Mouse (Mus musculus) ES-Bruce4 (cell line): ENCODE results near the gene Gsto2.

Experiments used
- CTCF ChIP-seq: IDR thresholded peaks from one replicate; pipeline ENCODE4 v1.8.1; 2011; ENCODE audit warnings: low read depth, low read length
- EP300 ChIP-seq: IDR thresholded peaks from 2 replicates; pipeline ENCODE4 v1.6.1; 2011; ENCODE audit warnings: low read depth, low read length; ENCODE audit not compliant: insufficient read depth
- POLR2A ChIP-seq: IDR thresholded peaks from one replicate; pipeline ENCODE4 v1.8.1; 2011; ENCODE audit warnings: low read length; ENCODE audit not compliant: insufficient read depth

GRCm38 (mm10) chr19:47888037-47888436, 22.7 kb downstream of the Gsto2 start:
- TF ChIP-seq CTCF = no peak
- no peak for TF ChIP-seq EP300
- TF ChIP-seq POLR2A = no peak
